Mouse (Mus musculus): Measurements from ENCODE around the gene Crtam.

DNA sequence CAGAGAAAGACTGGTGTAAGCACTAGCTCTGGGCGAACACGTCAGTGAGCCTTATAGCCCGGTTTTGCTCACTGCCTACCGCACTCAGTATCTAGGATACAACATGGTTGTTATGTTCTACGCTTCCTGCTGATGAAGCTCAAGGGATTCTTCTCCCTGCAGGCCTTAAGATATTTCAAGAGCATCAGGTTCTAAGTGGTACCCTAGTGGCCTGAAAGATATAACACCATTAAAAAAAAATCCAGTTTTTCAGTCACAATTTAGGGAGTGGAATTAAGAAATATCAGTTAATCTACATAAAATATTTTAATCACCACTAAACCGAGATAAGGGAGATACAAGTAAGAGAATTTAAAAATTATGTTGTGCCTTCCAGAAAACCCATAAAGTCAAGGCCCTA lies 56.0 kb downstream of the Crtam start:
- no peak for TF ChIP-seq CTCF (IDR thresholded peaks at IDR 0.05; ENCODE audit: control insufficient read depth, insufficient read depth, low read length)
- no peak for TF ChIP-seq POLR2A (IDR thresholded peaks at IDR 0.05; ENCODE audit: borderline replicate concordance, control insufficient read depth, low read depth, low read length)

Measured in bone marrow, adult 2 months (tissue).